Mouse (Mus musculus) olfactory bulb, adult 2 months (tissue): Measurements from ENCODE around the gene Rrbp1.

Source experiments
- CTCF ChIP-seq: fragments of 200-500 bp; IDR thresholded peaks from 2 replicates; pipeline ENCODE4 v1.5.1; 2012; ENCODE audit warnings: low read depth, mild to moderate bottlenecking, low read length, moderate library complexity; ENCODE audit not compliant: insufficient read depth
- POLR2A ChIP-seq: fragments of 200-500 bp; IDR thresholded peaks from 2 replicates; pipeline ENCODE4 v1.6.1; 2012; ENCODE audit warnings: mild to moderate bottlenecking, low read depth, low read length, moderate library complexity; ENCODE audit not compliant: insufficient read depth

DNA sequence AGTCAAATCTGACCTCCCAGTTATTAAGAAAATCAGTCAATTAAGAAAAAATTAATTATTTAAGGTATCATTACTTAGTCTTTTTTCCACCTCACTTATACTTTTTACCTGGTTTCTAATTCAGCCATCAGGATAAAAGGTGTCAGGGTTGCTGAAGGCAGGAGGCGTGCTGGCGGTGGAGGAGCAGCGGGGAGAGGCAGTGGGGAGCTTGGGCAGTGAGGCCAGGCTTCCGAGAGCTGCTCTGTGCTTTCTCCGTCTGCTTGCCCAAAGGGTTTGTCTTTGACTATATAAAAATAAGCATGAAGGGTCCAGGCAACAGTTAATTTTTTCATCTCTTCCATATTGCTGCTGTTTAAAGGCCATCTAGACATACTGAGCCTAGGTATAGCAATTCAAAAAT, 77.5 kb downstream of the Rrbp1 start:
- no peak for TF ChIP-seq CTCF
- no peak for TF ChIP-seq POLR2A
